Mouse (Mus musculus): Measurements from ENCODE around the gene Aspa. TPM values are rescaled to one million over a fixed set of nuclear protein-coding genes. Genes with fewer than 3 reads are reported as not detected.

Aspa gene
- polyA plus RNA-seq, 1 experiment from 2014 or later, result not detected

Other genes with a start within 250 kb of the Aspa start
- 0.25 and 0.44 TPM in 2 replicates for gene Itgae, start 239.0 kb downstream of the Aspa start, polyA plus RNA-seq (2016; fragmentation: Nextera tagmentation; extraction: Ambion mirVana)
- 16.2 and 17.3 TPM in 2 replicates for gene Haspin, start 191.3 kb downstream of the Aspa start, polyA plus RNA-seq (2016; fragmentation: Nextera tagmentation; extraction: Ambion mirVana)
- gene P2rx5, start 169.2 kb downstream of the Aspa start, polyA plus RNA-seq (2016; fragmentation: Nextera tagmentation; extraction: Ambion mirVana), result 0.41 and 0.97 TPM in 2 replicates
- 107 and 126 TPM in 2 replicates for gene Emc6, start 152.6 kb downstream of the Aspa start, polyA plus RNA-seq (2016; fragmentation: Nextera tagmentation; extraction: Ambion mirVana)
- 249 and 253 TPM in 2 replicates for gene Tax1bp3, start 152.5 kb downstream of the Aspa start, polyA plus RNA-seq (2016; fragmentation: Nextera tagmentation; extraction: Ambion mirVana)
- 11.9 and 14.0 TPM in 2 replicates for gene Ctns, start 130.6 kb downstream of the Aspa start, polyA plus RNA-seq (2016; fragmentation: Nextera tagmentation; extraction: Ambion mirVana)
- 0.54 and 0.62 TPM in 2 replicates for gene Shpk, start 130.1 kb downstream of the Aspa start, polyA plus RNA-seq (2016; fragmentation: Nextera tagmentation; extraction: Ambion mirVana)
- gene Trpv1, start 95.3 kb downstream of the Aspa start, polyA plus RNA-seq (2016; fragmentation: Nextera tagmentation; extraction: Ambion mirVana), result not detected in 2 replicates
- 0.03 TPM in 1 of 2 replicates, not detected in the other for gene Trpv3, start 62.2 kb downstream of the Aspa start, polyA plus RNA-seq (2016; fragmentation: Nextera tagmentation; extraction: Ambion mirVana)
- gene Gm49340, start 145 bp upstream of the Aspa start, polyA plus RNA-seq (2016; fragmentation: Nextera tagmentation; extraction: Ambion mirVana), result not detected in 2 replicates
- not detected in 2 replicates for gene Spata22, start 145 bp upstream of the Aspa start, polyA plus RNA-seq (2016; fragmentation: Nextera tagmentation; extraction: Ambion mirVana)
- gene Olfr20, start 21.2 kb upstream of the Aspa start, polyA plus RNA-seq (2016; fragmentation: Nextera tagmentation; extraction: Ambion mirVana), result not detected in 2 replicates
- not detected in 2 replicates for gene Olfr376, start 41.6 kb upstream of the Aspa start, polyA plus RNA-seq (2016; fragmentation: Nextera tagmentation; extraction: Ambion mirVana)
- not detected in 2 replicates for gene Olfr1, start 70.0 kb upstream of the Aspa start, polyA plus RNA-seq (2016; fragmentation: Nextera tagmentation; extraction: Ambion mirVana)
- not detected in 2 replicates for gene Olfr378, start 98.9 kb upstream of the Aspa start, polyA plus RNA-seq (2016; fragmentation: Nextera tagmentation; extraction: Ambion mirVana)
- not detected in 2 replicates for gene Olfr380, start 127.9 kb upstream of the Aspa start, polyA plus RNA-seq (2016; fragmentation: Nextera tagmentation; extraction: Ambion mirVana)
- not detected in 2 replicates for gene Olfr381, start 162.0 kb upstream of the Aspa start, polyA plus RNA-seq (2016; fragmentation: Nextera tagmentation; extraction: Ambion mirVana)
- gene Olfr382, start 187.6 kb upstream of the Aspa start, polyA plus RNA-seq (2016; fragmentation: Nextera tagmentation; extraction: Ambion mirVana), result not detected in 2 replicates

Measured in heart, embryonic 10.5 days (tissue).